Mouse (Mus musculus) liver, adult 2 months (tissue): ENCODE results near the gene Gm21119.
"Not testable (repeated sequence)": the region's sequence is repeated elsewhere in the genome, so short reads cannot be mapped to it uniquely, and the experiment has no call there.

ENCODE experiments used
- CTCF ChIP-seq: fragments of 200-500 bp; IDR thresholded peaks from 2 replicates; pipeline ENCODE4 v1.5.1; 2011; ENCODE audit warnings: low read depth, low read length, control low read depth
- POLR2A ChIP-seq: fragments of 200-500 bp; IDR thresholded peaks from 2 replicates; pipeline ENCODE4 v1.6.1; 2011; ENCODE audit warnings: low read length, control low read depth; ENCODE audit not compliant: insufficient read depth; ENCODE audit errors: extremely low read depth

DNA sequence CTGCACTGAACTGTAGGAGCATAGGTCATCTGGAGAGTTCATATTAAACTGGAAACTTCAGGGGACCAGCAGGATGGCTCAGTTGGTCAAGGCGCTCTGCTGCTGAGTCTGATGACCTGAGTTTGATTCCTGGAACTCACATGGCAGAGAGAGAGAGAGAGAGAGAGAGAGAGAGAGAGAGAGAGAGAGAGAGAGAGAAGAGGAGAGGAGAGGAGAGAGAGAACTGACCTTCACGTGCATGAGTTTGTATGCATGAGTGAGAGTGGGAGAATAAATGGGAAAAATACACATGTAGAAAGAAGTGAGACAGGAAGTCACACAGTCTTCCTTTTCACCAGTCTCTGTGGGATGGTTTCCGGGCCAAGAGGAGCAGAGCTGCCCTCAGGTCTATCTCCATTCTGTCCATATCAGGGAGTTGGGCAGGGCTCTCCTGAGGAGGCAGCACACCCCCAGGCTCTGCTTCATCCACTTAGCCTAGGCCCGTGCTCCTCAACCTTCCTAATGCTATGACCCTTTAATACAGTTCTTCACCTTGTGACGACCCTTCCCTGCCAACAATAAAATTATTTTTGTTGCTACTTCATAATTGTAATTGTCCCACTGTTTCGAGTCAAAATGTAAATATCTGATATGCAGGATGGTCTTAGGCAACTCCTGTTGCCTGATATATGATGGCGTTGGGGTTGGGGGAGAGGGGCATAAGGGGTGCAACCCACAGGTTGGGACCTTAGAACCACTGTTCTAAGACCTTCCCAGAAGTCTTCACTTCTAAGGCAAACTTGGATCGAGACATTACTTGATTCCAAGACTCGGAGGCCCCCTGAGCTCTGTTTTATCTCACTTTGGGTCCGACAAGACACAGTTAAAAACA lies 16.2 kb upstream of the Gm21119 start:
- TF ChIP-seq CTCF, POLR2A: not testable (repeated sequence)
